Mouse (Mus musculus) CD4-positive helper T cell, adult 2 months (primary cell): ENCODE measurements at regions not wholly inside any gene's neighbourhood (a gene's known extent, or its start where the extent isn't known, plus 50 kb on each side); places are given as distances from the start of the nearest gene placed in this dataset.

Source experiments
- DNase-seq: peaks from one replicate; pipeline ENCODE4 v3.0.0-alpha.2; 2012; ENCODE audit warnings: low read depth, missing footprints, low spot score

GRCm38 (mm10) chr11:64138934-64139333 is 59.7 kb upstream of the Cox10 start:
- DNase-seq = no peak

GRCm38 (mm10) chr11:64135766-64136165 is 56.5 kb upstream of the Cox10 start:
- no peak for DNase-seq

- DNase-seq = no peak
These were observed 56.0 kb upstream of the Cox10 start for GRCm38 (mm10) chr11:64135308-64135591.

- DNase-seq = no peak
These were observed 55.5 kb upstream of the Cox10 start for GRCm38 (mm10) chr11:64134571-64135307.
